Mouse (Mus musculus) embryonic fibroblast, embryonic 13.5 days (primary cell): ENCODE results near the gene Rab35. TPM values are rescaled to one million over a fixed set of nuclear protein-coding genes. Genes with fewer than 3 reads are reported as not detected.

Source experiments
- H3K27ac ChIP-seq: 2 replicates; pipeline ENCODE4 v1.5.1; 2012; ENCODE audit warnings: low read length, control low read depth, inconsistent platforms; ENCODE audit not compliant: insufficient read depth
- H3K4me1 ChIP-seq: 2 replicates; pipeline ENCODE4 v1.6.1; 2011; ENCODE audit warnings: low read length; ENCODE audit not compliant: control insufficient read depth, insufficient read depth
- H3K4me3 ChIP-seq: 2 replicates; pipeline ENCODE4 v1.5.1; 2011; ENCODE audit warnings: mild to moderate bottlenecking, control low read depth, low read length; ENCODE audit not compliant: insufficient read depth
- CTCF ChIP-seq: IDR thresholded peaks from 2 replicates; pipeline ENCODE4 v1.5.1; 2011; ENCODE audit warnings: mild to moderate bottlenecking, control low read depth, low read length, moderate library complexity, borderline replicate concordance; ENCODE audit not compliant: insufficient read depth
- POLR2A ChIP-seq: IDR thresholded peaks from 2 replicates; pipeline ENCODE4 v1.6.1; 2011; ENCODE audit warnings: low read depth, mild to moderate bottlenecking, control low read depth, low read length, moderate library complexity
- polyA plus RNA-seq: library from polyadenylated mRNA; stranded (reverse); fragments of >200 nt; gene quantifications from 2 replicates; pipeline ENCODE4 v1.2.4, GENCODE M21; 2011; ENCODE audit warnings: low read depth; ENCODE audit not compliant: missing spikeins, insufficient read length

The Rab35 gene
- polyA plus RNA-seq, 1 experiment: 55.5 TPM

- Histone ChIP-seq H3K4me3 (no peak overlapping the region), H3K4me1 (no peaks in the 10 kb centered on the region), H3K27ac (no peak overlapping the region)
- TF ChIP-seq CTCF (no peak), POLR2A (no peak)
Observed at GRCm38 (mm10) chr5:115693271-115693670, 61.6 kb downstream of the Rab35 start.

GRCm38 (mm10) chr5:115695191-115695770 lies 63.6 kb downstream of the Rab35 start:
- H3K4me3 ChIP-seq: no peak overlapping the region
- H3K27ac ChIP-seq: no peak overlapping the region
- H3K4me1 ChIP-seq: no peaks in the 10 kb centered on the region
- no peak for TF ChIP-seq CTCF
- no peak for TF ChIP-seq POLR2A

GRCm38 (mm10) chr5:115696811-115697210 lies 65.1 kb downstream of the Rab35 start:
- Histone ChIP-seq H3K4me3 (no peak overlapping the region), H3K27ac (no peak overlapping the region), H3K4me1 (no peaks in the 10 kb centered on the region)
- TF ChIP-seq POLR2A: no peak
- TF ChIP-seq CTCF: no peak

Other genes with a start within 250 kb of the Rab35 start
- 4.8 and 9.1 TPM in 2 replicates for gene Msi1, start 202.3 kb upstream of the Rab35 start, polyA plus RNA-seq
- not detected in 2 replicates for gene Pla2g1b, start 165.6 kb upstream of the Rab35 start, polyA plus RNA-seq
- gene Sirt4, start 147.2 kb upstream of the Rab35 start, polyA plus RNA-seq: 12.8 and 18.5 TPM in 2 replicates
- 25.7 and 35.2 TPM in 2 replicates for gene Pxn, start 125.2 kb upstream of the Rab35 start, polyA plus RNA-seq
- 3,023 and 3,024 TPM in 2 replicates for gene Rplp0, start 72.4 kb upstream of the Rab35 start, polyA plus RNA-seq
- 39.5 and 40.7 TPM in 2 replicates for gene Gcn1l1, start 66.7 kb upstream of the Rab35 start, polyA plus RNA-seq
- 5.5 and 5.7 TPM in 2 replicates for gene Bicdl1, start 99.7 kb downstream of the Rab35 start, polyA plus RNA-seq
- 12.8 and 14.3 TPM in 2 replicates for gene Cit, start 213.4 kb downstream of the Rab35 start, polyA plus RNA-seq